ENCODE assay signal across 17 mouse cellular contexts in the genomic region with DNA sequence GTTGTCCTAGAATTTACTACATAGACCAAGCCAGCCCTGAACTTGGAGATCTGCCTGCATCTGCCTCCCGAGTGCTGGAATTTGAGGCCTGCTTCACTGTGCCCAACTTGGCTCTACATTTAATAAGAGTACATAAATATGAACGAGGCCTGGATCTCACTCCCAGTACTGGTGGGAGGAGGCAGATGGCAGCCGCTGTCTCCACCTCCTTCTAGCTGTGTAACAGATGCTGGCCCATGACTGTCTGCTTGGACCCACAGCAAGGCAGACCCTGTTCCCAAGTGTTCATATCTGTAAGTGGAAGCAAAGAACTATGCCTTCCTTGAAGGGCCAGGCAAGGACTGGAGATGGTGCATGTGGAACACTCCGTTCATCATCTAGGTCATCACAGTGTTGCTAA. TPM values are rescaled to one million over a fixed set of nuclear protein-coding genes. Genes with fewer than 3 reads are reported as not detected.
DNase-seq lines count a peak whose midpoint lies in the region; ATAC-seq and TF ChIP-seq lines count a peak whose summit lies in the region.
"Had no signal": no experiment of that assay in that cellular context is flagged by ENCODE, and none has a peak within 500 bp of the region (broad histone marks: within the 10 kb centered on the region; RNA-seq: fewer than 3 reads in every experiment).

No protein-coding gene starts in this region.

- H3K4me1 ChIP-seq in hindbrain, postnatal 0 days (ENCODE audit: insufficient read depth, low read length), result peaks cover 3% of the 10 kb centered on the region; the same call in 1 of the 2 replicates
- H3K4me1 ChIP-seq in hindbrain, embryonic 13.5 days (replicated peaks), result no peaks in the 10 kb centered on the region
- H3K4me1 ChIP-seq: embryonic facial prominence, embryonic 13.5 days; midbrain, embryonic 12.5 days had no signal

- H3K27me3 ChIP-seq in hindbrain, postnatal 0 days (ENCODE audit: insufficient read depth, low read length), result no peaks in the 10 kb centered on the region
- H3K27me3 ChIP-seq in hindbrain, embryonic 13.5 days, result no peaks in the 10 kb centered on the region
- H3K27me3 ChIP-seq: embryonic facial prominence, embryonic 13.5 days; liver, embryonic 15.5 days; midbrain, embryonic 12.5 days had no signal

- no peak overlapping the region for H3K9ac ChIP-seq in hindbrain, postnatal 0 days (replicated peaks; ENCODE audit: low read length)
- no peak overlapping the region for H3K9ac ChIP-seq in hindbrain, embryonic 13.5 days
- H3K9ac ChIP-seq: embryonic facial prominence, embryonic 13.5 days; forebrain, postnatal 0 days; hindbrain, embryonic 14.5 days; liver, embryonic 15.5 days; midbrain, embryonic 12.5 days had no signal

- no peak overlapping the region for H3K4me3 ChIP-seq in hindbrain, postnatal 0 days (ENCODE audit: low read length)
- H3K4me3 ChIP-seq in hindbrain, embryonic 13.5 days, result no peak overlapping the region
- H3K4me3 ChIP-seq: embryonic facial prominence, embryonic 13.5 days; liver, embryonic 15.5 days; midbrain, embryonic 12.5 days had no signal

- H3K36me3 ChIP-seq in hindbrain, postnatal 0 days (ENCODE audit: insufficient read depth, low read length), result no peaks in the 10 kb centered on the region
- H3K36me3 ChIP-seq in hindbrain, embryonic 13.5 days, result no peaks in the 10 kb centered on the region
- H3K36me3 ChIP-seq: embryonic facial prominence, embryonic 13.5 days; midbrain, embryonic 12.5 days had no signal

- intact Hi-C loops in left cerebral cortex, postnatal 25 days (cut with DNase I), result loop anchor here (1.0 to 10.0 kb wide), 3 partner anchors 88 to 471 kb away; partner anchors contain the start of gene Slc16a10
- intact Hi-C loops in left cerebral cortex, postnatal 4 days (cut with DNase I), result loop anchor here (5.0 to 10.0 kb wide), 2 partner anchors 91 to 158 kb away; partner anchors contain the start of gene Slc16a10

- no peak for DNase-seq in hindbrain, postnatal 0 days (ENCODE audit: low spot score)
- DNase-seq in left cerebral cortex, postnatal 25 days (ENCODE audit: low spot score in 2 of 2), result peak; percentile 28 to 83
- DNase-seq in left cerebral cortex, postnatal 4 days, result no peak
- DNase-seq in adipocyte (ENCODE audit: low spot score), result peak; percentile 39
- peak; percentile 83 for DNase-seq in layer of hippocampus, adult 9-11 months
- no peak for DNase-seq in spleen, postnatal 14 days (ENCODE audit: low spot score in 2 of 2)
- DNase-seq in adrenal gland, postnatal 36 days, result no peak
- DNase-seq: adrenal gland, postnatal 25 days; kidney, postnatal 4 days had no signal

- ATAC-seq in hindbrain, postnatal 0 days, result 0 out of 2 replicates have a peak, but pooled peaks have one; percentile 29
- ATAC-seq in hindbrain, embryonic 13.5 days (ENCODE audit: low FRiP score), result no peak

- no peak for TF ChIP-seq CTCF in hindbrain, postnatal 0 days (IDR thresholded peaks at IDR 0.05; ENCODE audit: low read depth)

- no peak overlapping the region for H3K4me2 ChIP-seq in hindbrain, postnatal 0 days (ENCODE audit: low read depth, low read length)
- no peak overlapping the region for H3K4me2 ChIP-seq in hindbrain, embryonic 13.5 days
- H3K4me2 ChIP-seq: embryonic facial prominence, embryonic 13.5 days; heart, embryonic 11.5 days; hindbrain, embryonic 14.5 days; liver, embryonic 15.5 days; midbrain, embryonic 12.5 days had no signal

- WGBS in hindbrain, postnatal 0 days, result 84% methylated on average over 4 of the region's 4 CpGs
- 94% methylated on average over 4 of the region's 4 CpGs for WGBS in hindbrain, embryonic 13.5 days

- no peak overlapping the region for H3K27ac ChIP-seq in hindbrain, postnatal 0 days
- H3K27ac ChIP-seq in hindbrain, embryonic 13.5 days, result no peak overlapping the region
- H3K27ac ChIP-seq: embryonic facial prominence, embryonic 13.5 days; hindbrain, embryonic 14.5 days; liver, embryonic 15.5 days; midbrain, embryonic 12.5 days had no signal

- no peaks in the 10 kb centered on the region for H3K9me3 ChIP-seq in hindbrain, postnatal 0 days (ENCODE audit: low read length)
- no peaks in the 10 kb centered on the region for H3K9me3 ChIP-seq in hindbrain, embryonic 13.5 days
- H3K9me3 ChIP-seq: embryonic facial prominence, embryonic 13.5 days; liver, embryonic 15.5 days; midbrain, embryonic 12.5 days had no signal

RNA-seq across cellular contexts. Expression of gene Mfsd4b1, which starts 28.8 kb away (rescaled TPM):
- 0.32 and 0.73 TPM in 2 replicates for total RNA-seq in hindbrain, postnatal 0 days (2014; rRNA removed)
- 0.26 and 0.33 TPM in 2 replicates for polyA plus RNA-seq in hindbrain, postnatal 0 days (2015; fragmentation: Nextera tagmentation; extraction: Ambion mirVana)
- polyA plus RNA-seq in hindbrain, embryonic 13.5 days (2015; fragmentation: Nextera tagmentation; extraction: Ambion mirVana), result 0.14 TPM in 2 replicates
- under 1 TPM; 0.57 to 0.87 TPM for total RNA-seq in left cerebral cortex, postnatal 25 days (2021)
- 1 to 10 TPM in 1 of 2 experiments, under 1 TPM in 1; 0.44 to 1.1 TPM for total RNA-seq in left cerebral cortex, postnatal 4 days (2021)
- 1 to 10 TPM; 2.7 to 4.4 TPM for total RNA-seq in adrenal gland, postnatal 36 days (2021)
- total RNA-seq: common myeloid progenitor, adult 5-6 weeks had no signal
- polyA plus RNA-seq: embryonic facial prominence, embryonic 13.5 days; midbrain, embryonic 12.5 days had no signal

Comparison
In these comparisons a context has a peak if more than half of its experiments do, and no peak if none do; other contexts are left out.
1. DNase-seq: peak in left cerebral cortex, postnatal 25 days (2 of 2), adipocyte (single experiment) and layer of hippocampus, adult 9-11 months (single experiment); none in hindbrain, postnatal 0 days (single experiment), left cerebral cortex, postnatal 4 days (single experiment), spleen, postnatal 14 days (0 of 2) and adrenal gland, postnatal 36 days (0 of 2).